Mouse (Mus musculus): ENCODE results near the gene Cyp24a1. TPM values are rescaled to one million over a fixed set of nuclear protein-coding genes. Genes with fewer than 3 reads are reported as not detected.

Cyp24a1 gene
- polyA plus RNA-seq, 1 experiment from 2014 or later = 0.13 TPM

Other genes with a start within 250 kb of the Cyp24a1 start
- 1.9 and 2.1 TPM in 2 replicates for gene Bcas1, start 69.3 kb downstream of the Cyp24a1 start, polyA plus RNA-seq (2015; fragmentation: Nextera tagmentation; extraction: Ambion mirVana)
- gene Pfdn4, start 717 bp downstream of the Cyp24a1 start, polyA plus RNA-seq (2015; fragmentation: Nextera tagmentation; extraction: Ambion mirVana) = 134 and 166 TPM in 2 replicates
- not detected in 2 replicates for gene 4930470P17Rik, start 104.9 kb upstream of the Cyp24a1 start, polyA plus RNA-seq (2015; fragmentation: Nextera tagmentation; extraction: Ambion mirVana)
- gene Dok5, start 234.7 kb upstream of the Cyp24a1 start, polyA plus RNA-seq (2015; fragmentation: Nextera tagmentation; extraction: Ambion mirVana) = 30.4 and 30.5 TPM in 2 replicates

Measured in forebrain, embryonic 13.5 days (tissue).